Mouse (Mus musculus) MEL (cell line): ENCODE measurements around the gene Btg1.

Experiments used
- CHD1 ChIP-seq: IDR thresholded peaks from 2 replicates; pipeline ENCODE4 v1.6.1; 2012; ENCODE audit warnings: low read depth, mild to moderate bottlenecking, inconsistent platforms, low read length, improper control_type of control experiment
- CTCF ChIP-seq, 3 experiments: IDR thresholded peaks in 2 of 3; conservative IDR thresholded peaks in 1 of 3; 2 replicates each; pipeline ENCODE4 v1.5.1; 2011 to 2012; ENCODE audit warnings: low read length in 3 of 3, low read depth in 2 of 3, mild to moderate bottlenecking in 2 of 3, improper control_type of control experiment in 1 of 3, inconsistent platforms in 1 of 3, mixed read lengths in 1 of 3, moderate library complexity in 1 of 3; ENCODE audit not compliant: control insufficient read depth in 1 of 3, insufficient read depth in 1 of 3, poor library complexity in 1 of 3, severe bottlenecking in 1 of 3
- POLR2AphosphoS5 ChIP-seq: IDR thresholded peaks from 2 replicates; pipeline ENCODE4 v1.6.1; 2012; ENCODE audit warnings: low read depth, borderline replicate concordance, mild to moderate bottlenecking, inconsistent platforms, low read length, moderate library complexity, mixed read lengths
- RAD21 ChIP-seq: IDR thresholded peaks from 2 replicates; pipeline ENCODE4 v1.6.1; 2011; ENCODE audit warnings: mild to moderate bottlenecking, low read depth, low read length, improper control_type of control experiment
- TAL1 ChIP-seq: IDR thresholded peaks from 2 replicates; pipeline ENCODE4 v1.6.1; 2012; ENCODE audit warnings: mild to moderate bottlenecking, inconsistent platforms, low read length, moderate library complexity, mixed read lengths
- TBP ChIP-seq: IDR thresholded peaks from 2 replicates; pipeline ENCODE4 v1.8.0; 2011; ENCODE audit warnings: low read depth, low read length, improper control_type of control experiment
- USF2 ChIP-seq, 2 experiments: IDR thresholded peaks; 2 replicates each; pipeline ENCODE4 v1.6.1; 2011 to 2012; ENCODE audit warnings: improper control_type of control experiment in 2 of 2, low read length in 2 of 2, borderline replicate concordance in 1 of 2, inconsistent platforms in 1 of 2, low read depth in 1 of 2, mild to moderate bottlenecking in 1 of 2; ENCODE audit not compliant: insufficient read depth in 1 of 2

DNA sequence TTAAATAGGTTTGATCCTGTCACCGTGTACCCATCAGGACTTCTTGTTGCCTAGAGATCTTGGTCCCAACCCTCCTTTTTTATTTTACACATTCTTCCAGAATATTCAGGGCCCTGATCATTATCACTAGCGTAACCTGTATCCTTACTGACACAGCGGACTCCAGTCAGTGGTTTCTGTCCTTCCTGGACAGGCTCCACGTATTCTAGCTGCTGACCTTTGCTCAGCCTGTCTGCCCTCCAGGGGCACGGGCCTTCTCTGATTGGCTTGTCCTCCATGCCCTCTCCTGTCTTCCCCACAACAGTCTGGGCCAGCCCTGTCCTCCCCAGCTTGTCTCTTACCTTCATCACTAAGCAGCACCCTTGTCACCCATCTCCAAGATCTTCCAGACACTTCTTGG, 36.2 kb downstream of the Btg1 start:
- TF ChIP-seq CTCF (IDR thresholded peaks at IDR 0.05 in 2 of 3, conservative IDR thresholded peaks at IDR 0.05 in 1 of 3; ENCODE audit: control insufficient read depth in 1 of 3, insufficient read depth in 1 of 3, low read depth in 2 of 3, low read length in 3 of 3, poor library complexity in 1 of 3, severe bottlenecking in 1 of 3) (no peak), TAL1 (no peak), POLR2AphosphoS5 (no peak), USF2 (IDR thresholded peaks at IDR 0.05; ENCODE audit: borderline replicate concordance in 1 of 2, insufficient read depth in 1 of 2, low read depth in 1 of 2, low read length in 2 of 2) (no peak), CHD1 (no peak), RAD21 (no peak), TBP (no peak)
